Mouse (Mus musculus): Measurements from ENCODE around the gene Gna14. TPM values are rescaled to one million over a fixed set of nuclear protein-coding genes. Genes with fewer than 3 reads are reported as not detected.

The Gna14 gene
- polyA plus RNA-seq, 1 experiment: 0.64 TPM

DNA sequence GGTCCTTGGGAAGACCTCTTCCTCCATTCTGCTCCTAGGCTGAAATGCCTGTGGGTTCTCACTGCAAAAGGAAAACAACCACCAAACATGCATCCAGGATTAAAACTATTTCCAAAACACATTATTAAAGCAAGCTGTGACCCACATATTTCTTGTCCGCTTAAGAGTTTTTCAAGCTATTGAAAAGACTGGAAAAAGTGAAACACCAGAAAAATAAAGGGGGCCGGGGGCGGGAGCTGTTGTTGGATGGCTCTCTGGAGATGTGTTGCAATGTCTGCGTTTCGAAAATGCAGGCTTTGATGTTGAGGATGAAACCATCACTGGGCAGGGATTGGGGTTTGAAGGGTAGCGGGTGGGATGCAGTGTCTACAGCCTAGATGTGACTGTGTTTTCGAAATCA is 149.0 kb downstream of the Gna14 start:
- Histone ChIP-seq H3K27ac (ENCODE audit: insufficient read depth, low read length) (no peak overlapping the region), H3K4me1 (ENCODE audit: control insufficient read depth, insufficient read depth, low read length) (no peaks in the 10 kb centered on the region), H3K27me3 (ENCODE audit: control insufficient read depth, insufficient read depth, low read length) (no peaks in the 10 kb centered on the region), H3K4me3 (replicated peaks; ENCODE audit: insufficient read depth, low read depth, low read length) (no peak overlapping the region)
- no peak for DNase-seq
- WGBS: 88% methylated on average over 7 of the region's 7 CpGs
- TF ChIP-seq CTCF (IDR thresholded peaks at IDR 0.05; ENCODE audit: borderline replicate concordance, insufficient read depth, low read depth, low read length) (no peak), POLR2A (IDR thresholded peaks at IDR 0.05; ENCODE audit: borderline replicate concordance, insufficient read depth, low read length) (no peak)

DNA sequence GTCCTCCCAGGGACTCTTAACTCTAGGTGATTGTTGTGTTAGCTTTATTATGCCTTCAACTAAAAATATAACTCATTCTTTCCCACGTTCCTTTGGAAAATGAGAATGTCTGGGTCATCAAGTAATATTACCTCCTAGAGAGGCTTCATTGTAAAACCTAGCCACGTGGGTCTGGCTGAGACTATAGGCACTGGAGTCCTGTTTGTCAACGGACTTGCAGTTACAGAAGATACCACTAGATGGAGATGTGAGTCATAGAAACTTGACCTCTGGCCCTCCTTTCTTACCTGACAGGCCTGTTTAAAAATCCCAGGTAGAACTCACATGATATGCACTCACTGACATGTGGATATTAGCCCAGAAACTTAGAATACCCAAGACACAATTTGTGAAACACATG is 149.8 kb downstream of the Gna14 start:
- DNase-seq: peak in 1 of 2 experiments; percentile 13
- H3K4me1 ChIP-seq (ENCODE audit: control insufficient read depth, insufficient read depth, low read length): no peaks in the 10 kb centered on the region
- WGBS: 14% methylated on average over 3 of the region's 3 CpGs
- no peaks in the 10 kb centered on the region for H3K27me3 ChIP-seq (ENCODE audit: control insufficient read depth, insufficient read depth, low read length)
- H3K4me3 ChIP-seq (replicated peaks; ENCODE audit: insufficient read depth, low read depth, low read length): no peak overlapping the region
- no peak overlapping the region for H3K27ac ChIP-seq (ENCODE audit: insufficient read depth, low read length)
- TF ChIP-seq POLR2A (IDR thresholded peaks at IDR 0.05; ENCODE audit: borderline replicate concordance, insufficient read depth, low read length) (no peak), CTCF (IDR thresholded peaks at IDR 0.05; ENCODE audit: borderline replicate concordance, insufficient read depth, low read depth, low read length) (peak; percentile 34; the same call in 1 of the 2 replicates)

DNA sequence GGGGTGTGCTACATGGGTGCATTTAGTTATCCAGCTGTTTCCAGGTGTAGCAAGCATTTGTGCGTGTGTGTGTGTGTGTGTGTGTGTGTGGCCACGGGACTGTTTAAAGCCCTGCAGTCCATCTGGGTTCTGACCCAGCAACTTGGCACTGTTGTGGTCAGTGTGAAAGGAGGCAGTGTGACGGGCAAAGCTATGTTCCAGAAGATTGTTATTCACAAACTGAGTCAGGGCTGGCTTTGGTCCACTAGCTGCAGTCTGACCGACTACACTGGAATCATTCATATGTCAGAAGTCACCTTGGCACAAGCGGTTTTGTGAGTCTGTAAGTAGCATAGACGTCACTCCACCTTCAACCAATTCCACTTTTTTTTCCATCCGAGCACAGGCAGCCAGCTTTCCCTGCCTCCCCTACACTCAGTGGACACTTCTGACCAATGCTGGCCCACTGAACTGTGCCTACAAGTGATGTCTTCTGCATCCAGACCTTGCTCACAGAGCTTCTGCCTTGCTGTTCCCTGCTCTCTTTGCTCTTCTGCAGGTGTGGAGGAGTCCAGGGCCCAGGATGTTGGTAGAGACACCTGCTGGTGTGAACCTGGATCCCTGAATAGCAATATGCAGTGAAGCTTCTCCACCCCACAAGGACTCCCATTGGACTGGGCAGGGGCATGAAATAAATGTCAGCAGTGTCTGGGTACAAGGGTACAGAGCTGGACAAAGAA is 157.9 kb downstream of the Gna14 start:
- TF ChIP-seq CTCF (IDR thresholded peaks at IDR 0.05; ENCODE audit: borderline replicate concordance, insufficient read depth, low read depth, low read length) (no peak), POLR2A (IDR thresholded peaks at IDR 0.05; ENCODE audit: borderline replicate concordance, insufficient read depth, low read length) (no peak)
- peak in 1 of 2 experiments; percentile 22 for DNase-seq
- Histone ChIP-seq H3K27me3 (ENCODE audit: control insufficient read depth, insufficient read depth, low read length) (no peaks in the 10 kb centered on the region), H3K4me3 (replicated peaks; ENCODE audit: insufficient read depth, low read depth, low read length) (no peak overlapping the region), H3K4me1 (ENCODE audit: control insufficient read depth, insufficient read depth, low read length) (no peaks in the 10 kb centered on the region), H3K27ac (ENCODE audit: insufficient read depth, low read length) (no peak overlapping the region)
- 73% methylated on average over 7 of the region's 7 CpGs for WGBS

DNA sequence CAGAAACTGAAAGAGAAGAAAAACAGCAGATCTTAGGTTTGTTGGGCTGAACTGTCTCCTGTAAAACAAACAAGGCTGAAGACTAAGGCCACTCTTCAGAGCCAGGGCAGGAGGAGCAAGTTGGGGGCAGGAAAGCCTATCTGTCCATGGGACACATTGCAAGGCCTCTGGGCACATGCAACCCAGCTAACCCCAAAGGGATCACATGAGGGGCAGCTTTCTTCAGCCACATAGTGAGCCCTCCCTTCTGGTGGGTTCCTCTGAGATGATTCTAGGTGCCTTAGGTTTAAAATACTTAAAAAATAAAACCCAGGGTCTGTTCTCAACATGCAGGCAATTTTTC is 158.4 kb downstream of the Gna14 start:
- H3K27me3 ChIP-seq (ENCODE audit: control insufficient read depth, insufficient read depth, low read length): no peaks in the 10 kb centered on the region

DNA sequence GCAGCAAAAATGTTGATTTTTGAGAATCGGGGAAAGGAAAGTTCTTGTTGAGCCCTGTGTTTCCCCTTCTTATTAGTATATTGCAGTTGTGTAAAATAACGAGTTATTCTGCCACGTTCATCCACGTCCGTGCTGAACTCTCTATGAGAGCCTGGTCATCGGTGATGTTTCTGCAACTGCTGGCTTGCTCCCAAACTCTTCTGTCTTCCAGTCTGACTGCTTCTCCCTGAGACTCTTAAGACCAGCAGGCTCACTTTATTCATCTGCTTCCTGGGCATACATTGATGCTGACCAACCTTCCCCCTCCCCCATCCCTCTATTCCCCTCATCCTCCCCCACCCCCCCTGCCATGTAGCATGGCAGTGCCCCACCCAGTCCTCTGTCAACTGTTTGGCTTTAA is 161.7 kb downstream of the Gna14 start:
- 56% methylated on average over 6 of the region's 6 CpGs for WGBS
- Histone ChIP-seq H3K4me3 (replicated peaks; ENCODE audit: insufficient read depth, low read depth, low read length) (no peak overlapping the region), H3K27me3 (ENCODE audit: control insufficient read depth, insufficient read depth, low read length) (no peaks in the 10 kb centered on the region), H3K4me1 (ENCODE audit: control insufficient read depth, insufficient read depth, low read length) (no peaks in the 10 kb centered on the region), H3K27ac (ENCODE audit: insufficient read depth, low read length) (no peak overlapping the region)
- TF ChIP-seq CTCF (IDR thresholded peaks at IDR 0.05; ENCODE audit: borderline replicate concordance, insufficient read depth, low read depth, low read length) (no peak), POLR2A (IDR thresholded peaks at IDR 0.05; ENCODE audit: borderline replicate concordance, insufficient read depth, low read length) (no peak)
- DNase-seq: no peak

More for the DNA sequence above, 158.4 kb downstream of the Gna14 start:
- no peak for TF ChIP-seq POLR2A (IDR thresholded peaks at IDR 0.05; ENCODE audit: borderline replicate concordance, insufficient read depth, low read length)
- TF ChIP-seq CTCF (IDR thresholded peaks at IDR 0.05; ENCODE audit: borderline replicate concordance, insufficient read depth, low read depth, low read length): no peak
- Histone ChIP-seq H3K4me1 (ENCODE audit: control insufficient read depth, insufficient read depth, low read length) (no peaks in the 10 kb centered on the region), H3K4me3 (replicated peaks; ENCODE audit: insufficient read depth, low read depth, low read length) (no peak overlapping the region), H3K27ac (ENCODE audit: insufficient read depth, low read length) (no peak overlapping the region)
- DNase-seq: no peak

DNA sequence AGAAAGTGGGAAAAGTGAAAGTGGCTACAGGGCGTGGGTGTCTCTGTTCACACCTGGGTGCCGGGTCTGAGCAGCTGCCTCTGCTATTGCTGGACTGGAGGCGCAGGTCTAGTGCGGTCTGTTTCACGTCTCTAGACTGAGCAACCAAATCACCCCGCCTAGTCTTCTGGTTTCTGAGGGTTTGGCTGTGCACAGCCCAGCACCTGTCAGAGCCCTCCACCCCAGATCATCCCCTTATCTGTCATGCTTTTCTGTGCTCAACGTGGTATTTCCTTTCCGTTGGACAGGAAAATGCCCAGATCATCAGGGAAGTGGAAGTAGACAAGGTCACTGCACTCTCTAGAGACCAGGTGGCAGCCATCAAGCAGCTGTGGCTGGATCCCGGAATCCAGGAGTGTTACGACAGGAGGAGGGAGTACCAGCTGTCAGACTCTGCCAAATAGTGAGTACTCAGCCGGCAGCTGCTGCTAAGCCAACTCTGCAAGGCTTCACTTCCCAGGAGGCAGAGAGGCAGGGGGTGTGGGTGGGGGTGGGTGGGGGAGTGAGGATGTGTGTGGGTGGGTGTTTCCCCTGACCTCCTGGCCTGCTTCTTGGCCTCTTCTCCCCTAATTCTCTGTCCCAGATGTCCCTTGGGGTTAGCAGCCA is 163.2 kb downstream of the Gna14 start:
- no peak for TF ChIP-seq POLR2A (IDR thresholded peaks at IDR 0.05; ENCODE audit: borderline replicate concordance, insufficient read depth, low read length)
- no peak for TF ChIP-seq CTCF (IDR thresholded peaks at IDR 0.05; ENCODE audit: borderline replicate concordance, insufficient read depth, low read depth, low read length)
- DNase-seq: no peak
- 51% methylated on average over 11 of the region's 11 CpGs for WGBS
- Histone ChIP-seq H3K27me3 (ENCODE audit: control insufficient read depth, insufficient read depth, low read length) (no peaks in the 10 kb centered on the region), H3K4me3 (replicated peaks; ENCODE audit: insufficient read depth, low read depth, low read length) (no peak overlapping the region), H3K27ac (ENCODE audit: insufficient read depth, low read length) (no peak overlapping the region), H3K4me1 (ENCODE audit: control insufficient read depth, insufficient read depth, low read length) (no peaks in the 10 kb centered on the region)

DNA sequence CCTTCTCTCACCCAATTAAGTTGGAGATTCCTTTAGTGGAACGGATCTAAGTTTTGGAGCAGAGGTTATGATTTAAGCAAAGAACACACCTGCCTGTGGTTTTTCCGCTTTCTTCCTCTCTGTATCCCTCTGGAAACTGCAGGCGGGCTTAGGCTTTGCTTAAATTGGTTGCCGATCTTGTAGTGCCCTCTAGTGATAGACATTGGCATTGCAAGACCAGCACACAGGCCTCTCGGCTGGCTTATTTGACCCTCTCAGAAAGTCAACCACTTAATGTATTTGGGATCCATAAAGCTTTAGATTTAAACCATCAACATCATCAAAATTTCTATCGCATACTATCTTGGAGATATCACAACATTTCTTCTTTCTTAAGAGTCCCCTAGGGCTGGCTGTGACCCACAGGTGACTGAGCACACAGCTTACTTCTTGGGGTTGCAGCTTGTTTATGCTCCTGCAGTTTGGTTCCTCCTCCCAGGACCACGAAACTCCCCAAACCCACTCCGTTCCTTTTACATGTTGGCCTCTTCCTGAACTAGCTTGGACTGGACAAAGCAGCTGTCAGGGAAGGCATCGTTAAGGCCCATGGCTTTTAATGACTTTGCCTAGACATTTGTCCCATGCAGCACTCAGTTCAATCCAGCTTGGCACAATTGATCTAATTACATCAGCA is 163.9 kb downstream of the Gna14 start:
- 19% methylated on average over 9 of the region's 9 CpGs for WGBS
- peak; percentile 67 to 71 for DNase-seq
- Histone ChIP-seq H3K27me3 (ENCODE audit: control insufficient read depth, insufficient read depth, low read length) (no peaks in the 10 kb centered on the region), H3K4me1 (ENCODE audit: control insufficient read depth, insufficient read depth, low read length) (no peaks in the 10 kb centered on the region), H3K4me3 (replicated peaks; ENCODE audit: insufficient read depth, low read depth, low read length) (no peak overlapping the region), H3K27ac (ENCODE audit: insufficient read depth, low read length) (no peak overlapping the region)
- TF ChIP-seq POLR2A (IDR thresholded peaks at IDR 0.05; ENCODE audit: borderline replicate concordance, insufficient read depth, low read length) (no peak), CTCF (IDR thresholded peaks at IDR 0.05; ENCODE audit: borderline replicate concordance, insufficient read depth, low read depth, low read length) (peak; percentile 91)

All from cerebellum, adult 2 months (tissue).